19 mouse cellular contexts compared by ENCODE assay signal in genomic region chr7:136169261-136169660, GRCm38 (mm10).
"Had no signal": no experiment of that assay in that cellular context is flagged by ENCODE, and none has a peak within 500 bp of the region (broad histone marks: within the 10 kb centered on the region; RNA-seq: fewer than 3 reads in every experiment).

No protein-coding gene starts in this region.

- H3K9me3 ChIP-seq: lung, embryonic 15.5 days; megakaryocyte, embryonic 14.5 days; midbrain, embryonic 13.5 days; midbrain, embryonic 15.5 days; neural tube, embryonic 12.5 days had no signal

- ATAC-seq: lung, postnatal 0 days; midbrain, embryonic 13.5 days; midbrain, embryonic 15.5 days had no signal

- H3K4me3 ChIP-seq: lung, embryonic 15.5 days; megakaryocyte, embryonic 14.5 days; midbrain, embryonic 13.5 days; midbrain, embryonic 15.5 days; neural tube, embryonic 12.5 days had no signal

- H3K4me1 ChIP-seq: lung, embryonic 15.5 days; megakaryocyte, embryonic 14.5 days; midbrain, embryonic 13.5 days; midbrain, embryonic 15.5 days; neural tube, embryonic 12.5 days had no signal

- H3K9ac ChIP-seq: lung, embryonic 15.5 days; midbrain, embryonic 13.5 days; midbrain, embryonic 15.5 days; neural tube, embryonic 12.5 days had no signal

- H3K27me3 ChIP-seq: lung, embryonic 15.5 days; megakaryocyte, embryonic 14.5 days; midbrain, embryonic 13.5 days; midbrain, embryonic 15.5 days; neural tube, embryonic 12.5 days had no signal

- H3K36me3 ChIP-seq: lung, embryonic 15.5 days; midbrain, embryonic 13.5 days; midbrain, embryonic 15.5 days; neural tube, embryonic 12.5 days had no signal

- DNase-seq: lung, adult 2 months; lung, postnatal 14 days; lung, postnatal 36 days; retina, postnatal 1 day; right cerebral cortex, adult 18-20 months; right cerebral cortex, postnatal 25 days; right cerebral cortex, postnatal 4 days; spleen, adult 18-20 months; thymus, adult 18-20 months; thymus, postnatal 14 days; thymus, postnatal 36 days had no signal

- H3K27ac ChIP-seq: lung, embryonic 15.5 days; macrophage; midbrain, embryonic 13.5 days; midbrain, embryonic 15.5 days; neural tube, embryonic 12.5 days had no signal

- H3K4me2 ChIP-seq: lung, embryonic 15.5 days; midbrain, embryonic 11.5 days; midbrain, embryonic 13.5 days; midbrain, embryonic 15.5 days; neural tube, embryonic 12.5 days had no signal
